Mouse (Mus musculus) CH12.LX (cell line): ENCODE data around the gene Gm47959. TPM values are rescaled to one million over a fixed set of nuclear protein-coding genes. Genes with fewer than 3 reads are reported as not detected.

ENCODE experiments used
- DNase-seq: peaks from one replicate; pipeline ENCODE4 v3.0.0-alpha.2; 2013; ENCODE audit errors: extremely low read depth
- H3K27ac ChIP-seq: 2 replicates; pipeline ENCODE4 v1.5.1; 2012; ENCODE audit warnings: low read depth, mild to moderate bottlenecking, control low read depth, moderate library complexity; ENCODE audit not compliant: insufficient read depth
- H3K27me3 ChIP-seq: replicated peaks from 2 replicates; pipeline ENCODE3; 2012; ENCODE audit warnings: inconsistent platforms
- H3K36me3 ChIP-seq, 2 experiments: replicated peaks in 1 of 2; 2 replicates each; pipeline versions ENCODE3 to v1.6.1; 2012; ENCODE audit warnings: inconsistent platforms in 1 of 2, low read length in 1 of 2, mild to moderate bottlenecking in 1 of 2, mixed read lengths in 1 of 2, moderate library complexity in 1 of 2; ENCODE audit not compliant: control insufficient read depth in 1 of 2, insufficient read depth in 1 of 2
- H3K4me1 ChIP-seq, 2 experiments: 2 replicates each; pipeline ENCODE4 v1.6.1; 2012; ENCODE audit warnings: inconsistent platforms in 1 of 2, moderate library complexity in 1 of 2; ENCODE audit not compliant: insufficient read depth in 2 of 2, control insufficient read depth in 1 of 2
- H3K4me2 ChIP-seq: 2 replicates; pipeline ENCODE4 v1.6.1; 2012; ENCODE audit warnings: low read depth, mild to moderate bottlenecking, control low read depth; ENCODE audit not compliant: poor library complexity, insufficient read depth, severe bottlenecking
- H3K4me3 ChIP-seq, 3 experiments: fragments of 150-350 bp in 1 of 3; sonication (generic) in 1 of 3; replicated peaks in 1 of 3; 2 replicates each; pipeline versions ENCODE3 to v1.5.1; 2011 to 2012; ENCODE audit warnings: low read depth in 2 of 3, low read length in 2 of 3, mild to moderate bottlenecking in 2 of 3, moderate library complexity in 2 of 3, control low read depth in 1 of 3, improper control_type of control experiment in 1 of 3, inconsistent platforms in 1 of 3, mixed read lengths in 1 of 3; ENCODE audit not compliant: poor library complexity in 1 of 3
- H3K79me2 ChIP-seq: replicated peaks from 2 replicates; pipeline ENCODE4 v1.6.1; 2012; ENCODE audit warnings: mild to moderate bottlenecking, moderate library complexity; ENCODE audit not compliant: control insufficient read depth, poor library complexity, insufficient read depth, severe bottlenecking; ENCODE audit errors: extremely low read depth
- H3K9ac ChIP-seq: 2 replicates; pipeline ENCODE4 v1.6.1; 2012; ENCODE audit warnings: low read depth, mild to moderate bottlenecking, control low read depth, moderate library complexity; ENCODE audit not compliant: insufficient read depth
- H3K9me3 ChIP-seq: replicated peaks from 2 replicates; pipeline ENCODE3; 2012; ENCODE audit warnings: low read length, inconsistent platforms, mixed read lengths
- ELF1 ChIP-seq: IDR thresholded peaks from 2 replicates; pipeline ENCODE4 v1.6.1; 2014; ENCODE audit warnings: low read depth, mild to moderate bottlenecking, inconsistent platforms, low read length, improper control_type of control experiment
- ETS1 ChIP-seq: conservative IDR thresholded peaks from 2 replicates; pipeline ENCODE4 v1.6.1; 2012; ENCODE audit warnings: low read depth, mild to moderate bottlenecking, inconsistent platforms, low read length, improper control_type of control experiment, moderate library complexity
- IRF4 ChIP-seq: IDR thresholded peaks from 2 replicates; pipeline ENCODE4 v1.6.1; 2014; ENCODE audit warnings: low read depth, mild to moderate bottlenecking, inconsistent platforms, low read length, improper control_type of control experiment
- JUN ChIP-seq: IDR thresholded peaks from 2 replicates; pipeline ENCODE4 v1.6.1; 2011; ENCODE audit warnings: low read depth, mild to moderate bottlenecking, low read length, improper control_type of control experiment, moderate library complexity; ENCODE audit not compliant: insufficient read depth
- MEF2A ChIP-seq: IDR thresholded peaks from 2 replicates; pipeline ENCODE4 v1.6.1; 2014; ENCODE audit warnings: low read depth, mild to moderate bottlenecking, inconsistent platforms, low read length, improper control_type of control experiment, borderline replicate concordance
- MYC ChIP-seq: IDR thresholded peaks from 2 replicates; pipeline ENCODE4 v1.6.1; 2011; ENCODE audit warnings: low read depth, mild to moderate bottlenecking, improper control_type of control experiment, low read length
- NRF1 ChIP-seq: IDR thresholded peaks from 2 replicates; pipeline ENCODE4 v1.6.1; 2014; ENCODE audit warnings: low read depth, mild to moderate bottlenecking, inconsistent platforms, low read length, improper control_type of control experiment, moderate library complexity
- POLR2A ChIP-seq: IDR thresholded peaks from 2 replicates; pipeline ENCODE4 v1.6.1; 2011; ENCODE audit warnings: low read depth, mild to moderate bottlenecking, improper control_type of control experiment, low read length
- SIN3A ChIP-seq: IDR thresholded peaks from 2 replicates; pipeline ENCODE4 v1.6.1; 2012; ENCODE audit warnings: low read length, improper control_type of control experiment, inconsistent platforms
- TCF12 ChIP-seq: IDR thresholded peaks from 2 replicates; pipeline ENCODE4 v1.6.1; 2014; ENCODE audit warnings: low read depth, mild to moderate bottlenecking, inconsistent platforms, low read length, improper control_type of control experiment
- ZC3H11A ChIP-seq: IDR thresholded peaks from 2 replicates; pipeline ENCODE4 v1.6.1; 2012; ENCODE audit warnings: low read depth, mild to moderate bottlenecking, inconsistent platforms, low read length, improper control_type of control experiment
- ZNF384 ChIP-seq: IDR thresholded peaks from 2 replicates; pipeline ENCODE4 v1.6.1; 2012; ENCODE audit warnings: low read depth, low read length, improper control_type of control experiment, inconsistent platforms
- dilution Hi-C: fragments of 300-500 bp; cut with MboI; formaldehyde crosslinking; loops from 2 replicates; pipeline ENCODE4 v1.14.3; 2020; ENCODE audit warnings: low sequenced_read_pairs; ENCODE audit not compliant: extremely low pct_unique_long_range_greater_than_20kb, extremely low pct_ligation_motif_present
- in situ Hi-C: fragments of 300-500 bp; cut with MboI; formaldehyde crosslinking; loops from 3 replicates; pipeline ENCODE4 v1.14.3; 2019; ENCODE audit warnings: low sequenced_read_pairs, low pct_ligation_motif_present, low pct_unique_long_range_greater_than_20kb, mixed read lengths
- polyA plus RNA-seq: library from polyadenylated mRNA; unstranded; fragments of >175 nt; gene quantifications from 2 replicates; pipeline ENCODE4 v1.2.1, GENCODE M21; 2012; ENCODE audit warnings: low read depth; ENCODE audit not compliant: insufficient read length
- total RNA-seq, 2 experiments: library from RNA; depleted of rRNA; stranded (reverse); fragments of 300-350 nt in 1 of 2; fragments of >200 nt in 1 of 2; gene quantifications; 2 replicates each; pipeline ENCODE4 v1.2.3; 2012 to 2014

Gm47959 gene
- total and polyA plus RNA-seq, 3 experiments = not detected

GRCm38 (mm10) chr1:83014477-83014876 lies 14.1 kb downstream of the Gm47959 start:
- peaks cover 3 to 9% of the 10 kb centered on the region in 2 experiments for H3K36me3 ChIP-seq
- TF ChIP-seq POLR2A = no peak
- DNase-seq = no peak
- peaks cover 2 to 15% of the 10 kb centered on the region in 2 experiments; a peak in 2 of 4 replicates for H3K4me1 ChIP-seq
- dilution Hi-C loops = no loop called here
- H3K9ac ChIP-seq = no peak overlapping the region
- in situ Hi-C loops = no loop called here
- no peaks in the 10 kb centered on the region for H3K79me2 ChIP-seq
- peaks cover 7% of the 10 kb centered on the region for H3K9me3 ChIP-seq
- no peak overlapping the region for H3K27ac ChIP-seq
- no peak overlapping the region for H3K4me2 ChIP-seq
- no peaks in the 10 kb centered on the region for H3K27me3 ChIP-seq
- no peak overlapping the region for H3K4me3 ChIP-seq

- in situ Hi-C loops = no loop called here
- no peak for DNase-seq
- Histone ChIP-seq H3K79me2 (no peaks in the 10 kb centered on the region), H3K9me3 (peaks cover 7% of the 10 kb centered on the region), H3K36me3 (peaks cover 3 to 9% of the 10 kb centered on the region in 2 experiments), H3K27ac (peak overlapping the region; percentile 63; the same call in 1 of the 2 replicates), H3K4me1 (peaks cover 2 to 14% of the 10 kb centered on the region in 2 experiments; a peak in 2 of 4 replicates), H3K4me3 (no peak overlapping the region), H3K4me2 (peak overlapping the region; percentile 34), H3K27me3 (no peaks in the 10 kb centered on the region), H3K9ac (peak overlapping the region; percentile 7; the same call in 1 of the 2 replicates)
- dilution Hi-C loops = no loop called here
- 0 out of 2 replicates have a peak, but pooled peaks have one; percentile 20 for TF ChIP-seq ETS1
- TF ChIP-seq MYC = peak; percentile 45; the same call in 1 of the 2 replicates
- TF ChIP-seq NRF1 = peak; percentile 26; the same call in 1 of the 2 replicates
- TF ChIP-seq ZNF384 = no peak
- TF ChIP-seq IRF4 = peak; percentile 47; the same call in 1 of the 2 replicates
- no peak for TF ChIP-seq ZC3H11A
- no peak for TF ChIP-seq ELF1
- peak; percentile 95 for TF ChIP-seq MEF2A
- TF ChIP-seq JUN = peak; percentile 40
- 0 out of 2 replicates have a peak, but pooled peaks have one; percentile 28 for TF ChIP-seq SIN3A
- peak; percentile 52 for TF ChIP-seq TCF12
Measured at GRCm38 (mm10) chr1:83015329-83015879, 15.1 kb downstream of the Gm47959 start.

GRCm38 (mm10) chr1:83016556-83016955 lies 16.2 kb downstream of the Gm47959 start:
- DNase-seq = no peak
- Histone ChIP-seq H3K9me3 (peaks cover 2% of the 10 kb centered on the region), H3K4me2 (no peak overlapping the region), H3K4me1 (peaks cover 2 to 14% of the 10 kb centered on the region in 2 experiments; a peak in 2 of 4 replicates), H3K27ac (no peak overlapping the region), H3K9ac (no peak overlapping the region), H3K79me2 (no peaks in the 10 kb centered on the region), H3K36me3 (peaks cover 3 to 9% of the 10 kb centered on the region in 2 experiments), H3K4me3 (no peak overlapping the region), H3K27me3 (no peaks in the 10 kb centered on the region)
- TF ChIP-seq TCF12 = no peak
- dilution Hi-C loops (no loop called here), in situ Hi-C loops (no loop called here)
